ENCODE assay signal across 7 mouse cellular contexts in the genomic region with DNA sequence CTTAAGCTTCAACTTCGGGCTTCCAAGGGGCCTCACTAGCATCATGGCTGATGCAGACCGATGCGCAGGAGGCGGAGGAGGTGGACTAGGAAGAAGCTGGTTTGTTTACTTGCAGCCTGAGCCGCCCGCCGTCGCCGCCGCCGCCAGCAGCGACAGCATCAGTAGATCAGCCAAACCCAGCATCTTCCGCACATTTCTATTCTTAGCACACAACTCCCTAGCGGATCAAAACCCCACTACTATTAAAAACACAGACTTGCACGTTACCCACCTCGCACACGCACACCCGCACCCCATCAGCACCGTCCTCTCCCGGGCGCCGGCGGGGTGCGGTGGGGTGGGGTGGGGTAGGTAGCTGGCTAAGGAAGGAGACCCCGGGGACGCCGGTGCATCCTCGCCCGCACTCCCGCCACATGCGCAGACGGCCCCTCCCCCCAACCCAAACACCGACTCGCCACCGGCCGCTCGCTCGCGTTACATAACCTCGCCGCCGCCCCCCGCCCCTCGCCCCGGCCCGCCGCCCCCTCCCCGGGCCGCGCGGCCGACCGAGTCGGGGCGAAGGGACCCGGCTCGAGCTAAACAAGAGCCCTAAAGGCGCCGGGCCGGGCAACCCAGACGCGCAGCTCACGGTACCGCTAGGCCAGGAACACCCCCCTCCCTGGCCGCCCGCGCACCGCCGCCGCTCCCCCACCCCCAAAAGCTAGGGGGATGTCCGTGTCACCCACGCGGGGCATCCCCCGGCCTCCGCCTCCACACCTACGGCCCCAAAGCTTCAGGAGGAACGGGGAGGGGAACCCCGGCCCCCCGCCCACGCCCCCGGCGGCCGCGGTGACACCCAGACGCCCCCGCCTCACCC. TPM values are rescaled to one million over a fixed set of nuclear protein-coding genes. Genes with fewer than 3 reads are reported as not detected.
DNase-seq lines count a peak whose midpoint lies in the region; ATAC-seq and TF ChIP-seq lines count a peak whose summit lies in the region.

No protein-coding gene starts in this region.

- intact Hi-C loops in left cerebral cortex, postnatal 4 days (cut with DNase I): loop anchor here (5.0 to 10.0 kb wide), 4 partner anchors 185 to 427 kb away; partner anchors contain the start of gene Zbtb18

- H3K9ac ChIP-seq in intestine, postnatal 0 days (ENCODE audit: low read depth, low read length): peak overlapping the region; percentile 79
- H3K9ac ChIP-seq in midbrain, embryonic 11.5 days (ENCODE audit: low read length): peak overlapping the region; percentile 98

- H3K4me2 ChIP-seq in intestine, postnatal 0 days (replicated peaks; ENCODE audit: low read depth): peak overlapping the region; percentile 93
- peak overlapping the region; percentile 76 for H3K4me2 ChIP-seq in midbrain, embryonic 11.5 days

- H3K9me3 ChIP-seq in intestine, postnatal 0 days (ENCODE audit: control insufficient read depth): no peaks in the 10 kb centered on the region
- no peaks in the 10 kb centered on the region for H3K9me3 ChIP-seq in midbrain, embryonic 11.5 days (ENCODE audit: control insufficient read depth, low read length)

- H3K4me3 ChIP-seq in intestine, postnatal 0 days (ENCODE audit: low read depth, low read length): peak overlapping the region; percentile 82
- H3K4me3 ChIP-seq in midbrain, embryonic 11.5 days (ENCODE audit: low read depth, low read length): peak overlapping the region; percentile 96

- TF ChIP-seq CTCF in intestine, postnatal 0 days (IDR thresholded peaks at IDR 0.05; ENCODE audit: low read depth): no peak

- peaks cover 13% of the 10 kb centered on the region for H3K27me3 ChIP-seq in intestine, postnatal 0 days (replicated peaks; ENCODE audit: control insufficient read depth, insufficient read depth, low read length)
- no peaks in the 10 kb centered on the region for H3K27me3 ChIP-seq in midbrain, embryonic 11.5 days (ENCODE audit: control insufficient read depth, insufficient read depth, low read length)

- peak overlapping the region; percentile 84 for H3K27ac ChIP-seq in intestine, postnatal 0 days (ENCODE audit: low read depth, low read length)
- peak overlapping the region; percentile 100 for H3K27ac ChIP-seq in midbrain, embryonic 11.5 days (ENCODE audit: low read depth, low read length)

- no peaks in the 10 kb centered on the region for H3K4me1 ChIP-seq in intestine, postnatal 0 days (replicated peaks; ENCODE audit: control insufficient read depth, insufficient read depth, low read length)
- H3K4me1 ChIP-seq in midbrain, embryonic 11.5 days (ENCODE audit: control insufficient read depth, insufficient read depth, low read length): peaks cover 9% of the 10 kb centered on the region

- DNase-seq in adrenal gland, adult 2 months: peak; percentile 78
- peak; percentile 86 for DNase-seq in embryo, embryonic 9.5 days (ENCODE audit: extremely low spot score)
- DNase-seq in gastrocnemius, postnatal 4 days (ENCODE audit: low spot score in 2 of 2): peak; percentile 31 to 47
- DNase-seq in left cerebral cortex, postnatal 4 days: peak; percentile 82
- DNase-seq in midbrain, embryonic 11.5 days (ENCODE audit: low spot score, missing footprints): peak; percentile 98
- DNase-seq in skeletal muscle tissue, adult 2 months (ENCODE audit: low read depth, low spot score): peak; percentile 21

- 1% methylated on average over 59 of the region's 86 CpGs for WGBS in intestine, postnatal 0 days
- under 1% methylated on average over 48 of the region's 86 CpGs for WGBS in midbrain, embryonic 11.5 days

- H3K36me3 ChIP-seq in intestine, postnatal 0 days (ENCODE audit: control insufficient read depth, insufficient read depth): no peaks in the 10 kb centered on the region
- H3K36me3 ChIP-seq in midbrain, embryonic 11.5 days (ENCODE audit: control insufficient read depth, insufficient read depth, low read length): no peaks in the 10 kb centered on the region

- 0 out of 2 replicates have a peak, but pooled peaks have one; percentile 16 for ATAC-seq in intestine, postnatal 0 days
- ATAC-seq in midbrain, embryonic 11.5 days (ENCODE audit: low FRiP score): peak; percentile 77

RNA-seq across cellular contexts. Expression of gene Akt3, which starts 0.6 kb away (rescaled TPM):
- 10 to 100 TPM; 24.9 to 30.8 TPM for total RNA-seq in adrenal gland, adult 2 months (2021)
- 3.9 and 4.2 TPM in 2 replicates for polyA plus RNA-seq in adrenal gland, adult 2 months (2012; rRNA removed)
- 10 to 100 TPM; 28.9 to 36.5 TPM for total RNA-seq in gastrocnemius, postnatal 4 days (2021)
- 1.7 and 2.2 TPM in 2 replicates for polyA plus RNA-seq in intestine, postnatal 0 days (2015; fragmentation: Nextera tagmentation; extraction: Ambion mirVana)
- 100 to 1,000 TPM; 306 to 351 TPM for total RNA-seq in left cerebral cortex, postnatal 4 days (2021)
- 27.9 and 30.6 TPM in 2 replicates for polyA plus RNA-seq in midbrain, embryonic 11.5 days (2014; fragmentation: Nextera tagmentation; extraction: Ambion mirVana)

Comparison
In these comparisons a context has a peak if more than half of its experiments do, and no peak if none do; other contexts are left out.
1. Peak in every context shown above with its lines: DNase-seq, ATAC-seq, H3K4me3 ChIP-seq and H3K27ac ChIP-seq.
2. DNase-seq: peak in every context shown above with its lines; median percentile 98 in midbrain, embryonic 11.5 days; 86 in embryo, embryonic 9.5 days; 82 in left cerebral cortex, postnatal 4 days; 78 in adrenal gland, adult 2 months; 39 in gastrocnemius, postnatal 4 days; 21 in skeletal muscle tissue, adult 2 months.
3. RNA of gene Akt3, which starts 0.6 kb away (total RNA-seq): 306 to 351 TPM in left cerebral cortex, postnatal 4 days; 28.9 to 36.5 TPM in gastrocnemius, postnatal 4 days and 24.9 to 30.8 TPM in adrenal gland, adult 2 months; every median in the first group is over 4 times any median in the second.